Mouse (Mus musculus) monocyte, adult 2 months (primary cell): ENCODE measurements around the gene Cygb.

ENCODE experiments used
- DNase-seq, 2 experiments: peaks; one replicate each; pipeline ENCODE4 v3.0.0; 2022; ENCODE audit warnings: low spot score in 2 of 2, low read depth in 1 of 2

Cygb gene

DNA sequence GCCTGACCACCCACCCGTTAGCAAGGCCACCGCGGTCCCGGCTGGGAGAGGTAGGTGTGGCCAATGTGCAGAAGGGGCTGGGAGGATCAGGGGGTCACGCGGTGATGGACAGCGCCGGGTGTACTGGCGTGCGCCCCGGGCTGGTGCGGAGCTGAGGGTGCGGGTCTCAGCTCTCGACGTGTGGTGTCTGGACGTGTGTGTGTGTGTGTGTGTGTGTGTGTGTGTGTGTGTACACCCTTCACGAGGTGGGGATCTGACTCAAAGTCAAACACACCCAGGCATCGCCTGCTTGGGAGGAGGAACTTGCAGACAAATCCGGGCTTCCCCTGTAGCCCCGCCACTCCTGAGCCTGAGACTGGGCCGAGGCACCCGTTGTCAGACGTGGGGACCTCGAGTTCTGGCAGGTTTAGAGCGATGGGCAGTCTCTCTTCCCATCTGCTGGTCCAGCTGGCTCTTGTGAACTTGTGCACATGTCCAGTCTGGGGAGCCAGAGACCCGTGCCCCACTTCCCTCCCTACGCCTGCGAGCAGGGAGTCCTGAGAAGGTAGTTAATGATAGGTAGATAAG lies at the start of gene Cygb:
Gene Cygb (minus strand): TSS at position 59 of the 567 bp plus-strand sequence.
- no peak for DNase-seq

DNA sequence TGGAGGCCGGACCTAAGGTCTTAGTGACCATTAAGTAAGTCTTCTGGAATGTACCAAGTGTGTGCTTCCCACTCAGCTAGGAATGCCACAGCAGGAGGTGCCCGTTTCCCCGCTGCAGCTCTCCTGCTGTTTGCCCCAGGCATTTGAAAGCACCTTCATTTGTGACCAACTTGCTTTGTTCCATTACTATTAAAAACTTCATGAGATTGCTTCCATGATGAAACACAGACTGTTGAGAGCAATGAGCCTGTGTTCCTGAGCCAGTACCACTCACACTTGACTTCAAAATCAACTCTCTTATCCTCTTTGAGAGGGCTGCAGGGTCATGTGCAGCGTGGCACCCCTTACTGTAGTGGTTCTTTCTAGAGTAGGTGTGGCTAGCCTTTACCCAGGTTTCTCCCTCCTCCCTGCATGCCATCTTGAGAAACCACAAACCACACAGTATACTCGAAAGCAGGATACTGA lies 47.3 kb upstream of the Cygb start:
- no peak for DNase-seq

DNA sequence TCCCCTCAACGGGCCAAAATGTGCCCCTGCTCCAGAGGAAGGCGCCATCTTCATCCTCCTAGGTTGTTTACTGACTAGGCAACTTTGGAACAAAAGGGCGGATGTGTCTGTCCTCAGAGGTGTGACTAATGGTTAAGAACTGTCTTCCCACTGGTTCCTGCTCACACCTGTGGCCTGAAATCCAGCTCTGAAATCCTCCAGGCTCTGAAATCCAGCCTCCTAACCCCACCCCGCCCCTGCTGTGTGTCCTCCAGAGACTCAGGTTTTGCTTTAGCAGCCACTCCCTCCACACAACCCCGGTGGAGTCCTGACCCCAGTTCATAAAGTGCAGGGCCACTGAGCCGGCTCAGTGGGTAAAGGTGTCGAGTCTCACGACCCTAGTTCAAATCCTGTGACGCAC lies 43.4 kb upstream of the Cygb start:
- DNase-seq, result no peak

- DNase-seq, result no peak
Measured at GRCm38 (mm10) chr11:116696426-116696825, 42.3 kb upstream of the Cygb start.

DNA sequence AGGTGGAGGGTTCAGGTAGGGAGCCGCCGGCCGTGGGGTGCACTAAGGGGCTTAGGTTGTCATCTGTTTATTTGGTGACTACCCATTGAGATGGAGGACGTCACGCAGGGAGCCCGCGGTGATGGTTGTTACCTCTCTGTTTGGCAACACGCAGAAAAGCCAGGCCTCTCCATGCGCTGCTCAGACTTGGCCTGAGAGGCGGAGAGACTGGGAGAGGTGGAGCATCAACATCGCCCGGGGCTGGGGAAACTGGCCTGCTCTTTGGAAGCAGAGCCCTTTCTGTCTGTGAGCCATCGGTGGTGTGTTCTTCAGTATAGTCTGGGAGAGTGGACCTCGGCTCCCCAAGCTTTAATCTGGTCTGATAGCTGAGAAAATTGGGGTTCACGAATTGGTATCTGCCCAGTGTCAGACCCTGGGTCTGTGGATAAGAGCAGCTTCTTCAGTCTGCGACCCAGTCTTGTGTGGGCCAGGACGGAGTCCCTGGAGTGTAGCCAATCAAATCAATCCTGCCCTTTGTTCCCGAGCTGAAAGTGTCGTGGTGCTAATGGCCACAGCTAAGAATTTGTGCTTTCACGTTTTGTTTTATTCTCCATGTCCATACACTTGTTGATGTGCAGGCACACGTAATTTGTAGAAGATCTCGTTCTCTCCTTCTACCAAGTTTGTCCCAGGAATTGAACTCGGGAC lies 41.2 kb upstream of the Cygb start:
- DNase-seq, result no peak

DNA sequence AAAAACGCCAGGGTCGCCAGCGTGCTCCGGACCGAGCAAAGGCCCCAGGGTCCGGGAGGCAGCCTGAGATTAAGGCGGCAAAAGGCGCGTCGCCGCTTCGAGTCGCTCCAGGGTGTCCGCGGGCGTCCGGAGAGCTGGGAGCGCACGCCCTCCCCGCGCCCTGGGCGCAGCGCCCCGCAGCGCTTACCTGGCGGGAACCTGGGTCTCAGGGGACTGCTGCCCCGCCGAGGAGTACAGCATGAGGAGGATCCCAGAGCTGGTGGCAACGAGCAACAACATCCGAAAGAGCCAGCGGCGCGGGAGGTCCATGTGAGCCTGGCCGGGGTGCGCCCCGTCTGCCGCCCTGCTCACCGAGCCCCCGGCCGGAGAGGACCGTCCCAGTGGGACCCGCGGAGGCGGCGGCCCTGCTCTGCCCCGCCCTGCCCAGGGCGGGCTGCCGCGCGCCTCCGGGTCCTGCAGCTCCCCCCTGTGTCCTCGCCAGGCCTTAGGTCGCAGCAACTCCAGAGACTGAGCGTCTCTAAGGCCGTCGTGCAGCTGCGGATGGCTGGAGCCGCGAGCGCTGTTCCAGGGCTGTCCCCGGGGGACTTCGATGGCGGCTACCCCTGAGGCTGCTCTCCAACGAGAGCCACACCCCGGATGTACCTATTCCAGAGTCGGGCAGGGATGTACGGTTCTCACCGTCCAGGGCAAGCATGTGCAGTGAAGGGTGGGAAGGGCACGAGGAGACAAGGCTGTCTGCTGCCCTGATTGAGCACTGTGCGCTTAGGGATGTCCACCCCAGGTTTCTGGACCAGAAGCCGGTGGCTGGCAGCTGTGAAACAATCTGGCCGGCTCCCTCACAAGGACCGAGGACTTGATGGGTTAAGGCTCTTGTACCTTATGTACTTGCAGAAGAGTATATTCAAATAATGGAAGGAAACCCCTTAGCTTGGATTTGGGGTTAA lies 40.4 kb upstream of the Cygb start:
- DNase-seq, result no peak

DNA sequence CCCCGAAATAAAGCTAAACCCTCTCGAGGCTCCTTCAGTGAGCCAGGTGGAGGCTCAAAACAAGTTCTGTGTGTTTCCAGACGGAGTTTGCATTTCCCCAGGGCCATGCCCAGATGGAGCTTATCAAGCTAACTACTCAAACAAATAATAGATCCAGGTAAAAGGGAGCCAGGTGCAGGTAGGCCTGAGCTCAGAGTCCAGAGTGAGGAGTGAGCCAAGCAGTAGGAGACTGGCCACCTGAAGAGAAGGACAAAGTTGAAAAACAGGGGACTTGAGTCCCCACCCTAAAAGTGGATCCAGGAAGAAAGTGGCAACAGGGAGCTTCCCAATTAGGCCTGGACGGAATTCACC lies 39.8 kb upstream of the Cygb start:
- DNase-seq, result no peak

DNA sequence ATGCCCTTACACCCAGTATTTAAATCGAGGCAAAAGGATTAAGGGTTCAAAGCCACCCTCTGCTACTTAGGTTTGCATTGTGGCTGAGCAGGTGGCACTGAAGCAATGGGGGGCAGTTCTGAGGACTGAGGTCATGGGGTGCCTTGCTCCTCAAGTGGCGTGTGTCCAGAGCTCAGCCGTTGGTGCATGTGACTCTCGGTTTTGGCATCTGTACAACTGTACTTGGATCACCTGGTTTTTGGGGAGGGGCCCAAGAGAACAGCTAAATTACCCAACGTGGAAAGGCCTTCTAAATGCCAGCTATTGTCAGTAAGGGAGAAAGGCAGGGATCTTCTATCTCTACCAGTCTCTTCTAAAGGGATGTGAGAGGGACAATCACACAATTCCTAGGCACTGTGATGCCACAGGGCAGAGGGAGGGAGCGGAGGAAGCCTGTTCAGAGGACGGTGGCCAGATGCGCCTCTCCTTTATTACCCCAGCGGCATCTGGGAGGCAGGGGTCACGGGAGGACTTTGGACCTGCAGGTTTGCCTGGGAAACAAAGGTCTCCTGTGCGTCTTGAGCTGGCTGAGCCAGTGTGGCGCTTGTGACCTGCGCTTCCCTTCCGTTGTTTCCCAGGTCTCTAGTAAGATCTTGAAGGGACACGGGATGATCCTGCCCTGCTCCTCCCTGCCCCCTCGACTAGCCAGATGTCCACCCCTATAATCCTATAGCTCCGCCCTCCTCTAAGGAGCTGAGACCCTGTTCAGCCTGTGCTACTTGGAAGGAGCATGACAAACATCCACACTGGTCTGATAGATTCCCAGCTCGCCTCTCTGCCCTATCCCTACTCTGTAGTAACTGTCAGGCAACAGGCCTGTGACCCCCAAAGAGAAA lies 36.8 kb upstream of the Cygb start:
- DNase-seq, result no peak

DNA sequence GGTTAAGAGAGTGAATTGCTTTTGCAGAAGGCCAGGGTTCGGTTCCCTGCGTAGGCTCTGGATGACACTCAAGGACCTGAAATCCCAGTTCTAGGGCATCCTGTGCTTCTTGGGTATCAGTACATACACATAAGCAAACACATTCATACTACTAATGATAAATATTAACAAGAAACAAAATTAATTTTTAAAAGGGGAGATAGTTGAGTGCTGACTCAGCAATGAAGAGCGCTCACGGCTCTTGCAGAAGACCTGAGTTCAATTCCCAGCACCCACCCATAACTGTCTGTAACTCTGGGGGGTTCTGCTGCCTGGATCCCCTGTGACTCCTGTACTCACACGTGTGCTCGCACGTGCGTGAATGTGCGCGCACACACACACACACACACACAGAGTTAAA lies 35.5 kb upstream of the Cygb start:
- no peak for DNase-seq

GRCm38 (mm10) chr11:116687897-116688296 lies 33.8 kb upstream of the Cygb start:
- DNase-seq, result no peak

GRCm38 (mm10) chr11:116685729-116686128 lies 31.6 kb upstream of the Cygb start:
- no peak for DNase-seq

- DNase-seq, result no peak
Measured at GRCm38 (mm10) chr11:116683777-116684176, 29.7 kb upstream of the Cygb start.

- peak in 1 of 2 experiments; percentile 22 for DNase-seq
Measured at GRCm38 (mm10) chr11:116682501-116683144, 28.5 kb upstream of the Cygb start.

GRCm38 (mm10) chr11:116681147-116681546 lies 27.0 kb upstream of the Cygb start:
- DNase-seq, result no peak

- DNase-seq, result no peak
Measured at GRCm38 (mm10) chr11:116680321-116681091, 26.4 kb upstream of the Cygb start.

GRCm38 (mm10) chr11:116679148-116679547 lies 25.0 kb upstream of the Cygb start:
- no peak for DNase-seq

GRCm38 (mm10) chr11:116677711-116678441 lies 23.8 kb upstream of the Cygb start:
- no peak for DNase-seq

GRCm38 (mm10) chr11:116676175-116676976 lies 22.3 kb upstream of the Cygb start:
- DNase-seq, result no peak
